Mouse (Mus musculus): ENCODE measurements at regions not wholly inside any gene's neighbourhood (a gene's known extent, or its start where the extent isn't known, plus 50 kb on each side); places are given as distances from the start of the nearest gene placed in this dataset.

GRCm38 (mm10) chr13:60417436-60418158 is 184.2 kb upstream of the Dapk1 start:
- TF ChIP-seq CTCF (IDR thresholded peaks at IDR 0.05; ENCODE audit: borderline replicate concordance, extremely low read depth, insufficient read depth, insufficient read length) (no peak), POLR2A (IDR thresholded peaks at IDR 0.05; ENCODE audit: borderline replicate concordance, extremely low read depth, insufficient read depth, insufficient read length, poor library complexity, severe bottlenecking) (no peak)
- DNase-seq (ENCODE audit: low read depth), result peak; percentile 34

GRCm38 (mm10) chr13:60420386-60420785 is 181.4 kb upstream of the Dapk1 start:
- peak; percentile 33 for DNase-seq (ENCODE audit: low read depth)
- TF ChIP-seq POLR2A (IDR thresholded peaks at IDR 0.05; ENCODE audit: borderline replicate concordance, extremely low read depth, insufficient read depth, insufficient read length, poor library complexity, severe bottlenecking), result no peak
- no peak for TF ChIP-seq CTCF (IDR thresholded peaks at IDR 0.05; ENCODE audit: borderline replicate concordance, extremely low read depth, insufficient read depth, insufficient read length)

GRCm38 (mm10) chr13:60420842-60421696 is 180.7 kb upstream of the Dapk1 start:
- no peak for TF ChIP-seq POLR2A (IDR thresholded peaks at IDR 0.05; ENCODE audit: borderline replicate concordance, extremely low read depth, insufficient read depth, insufficient read length, poor library complexity, severe bottlenecking)
- no peak for TF ChIP-seq CTCF (IDR thresholded peaks at IDR 0.05; ENCODE audit: borderline replicate concordance, extremely low read depth, insufficient read depth, insufficient read length)
- peak; percentile 35 for DNase-seq (ENCODE audit: low read depth)

GRCm38 (mm10) chr13:60424267-60424666 is 177.5 kb upstream of the Dapk1 start:
- no peak for DNase-seq (ENCODE audit: low read depth)
- TF ChIP-seq CTCF (IDR thresholded peaks at IDR 0.05; ENCODE audit: borderline replicate concordance, extremely low read depth, insufficient read depth, insufficient read length) (no peak), POLR2A (IDR thresholded peaks at IDR 0.05; ENCODE audit: borderline replicate concordance, extremely low read depth, insufficient read depth, insufficient read length, poor library complexity, severe bottlenecking) (no peak)

- no peak for TF ChIP-seq POLR2A (IDR thresholded peaks at IDR 0.05; ENCODE audit: borderline replicate concordance, extremely low read depth, insufficient read depth, insufficient read length, poor library complexity, severe bottlenecking)
- no peak for TF ChIP-seq CTCF (IDR thresholded peaks at IDR 0.05; ENCODE audit: borderline replicate concordance, extremely low read depth, insufficient read depth, insufficient read length)
- peak; percentile 18 for DNase-seq (ENCODE audit: low read depth)
Measured at GRCm38 (mm10) chr13:60425140-60425539, 176.6 kb upstream of the Dapk1 start.

- TF ChIP-seq POLR2A (IDR thresholded peaks at IDR 0.05; ENCODE audit: borderline replicate concordance, extremely low read depth, insufficient read depth, insufficient read length, poor library complexity, severe bottlenecking) (no peak), CTCF (IDR thresholded peaks at IDR 0.05; ENCODE audit: borderline replicate concordance, extremely low read depth, insufficient read depth, insufficient read length) (no peak)
- no peak for DNase-seq (ENCODE audit: low read depth)
Measured at GRCm38 (mm10) chr13:60425556-60425955, 176.2 kb upstream of the Dapk1 start.

- TF ChIP-seq POLR2A (IDR thresholded peaks at IDR 0.05; ENCODE audit: borderline replicate concordance, extremely low read depth, insufficient read depth, insufficient read length, poor library complexity, severe bottlenecking) (no peak), CTCF (IDR thresholded peaks at IDR 0.05; ENCODE audit: borderline replicate concordance, extremely low read depth, insufficient read depth, insufficient read length) (no peak)
- DNase-seq (ENCODE audit: low read depth), result no peak
Measured at GRCm38 (mm10) chr13:60426192-60426840, 175.4 kb upstream of the Dapk1 start.

GRCm38 (mm10) chr13:60427077-60427476 is 174.7 kb upstream of the Dapk1 start:
- no peak for DNase-seq (ENCODE audit: low read depth)
- TF ChIP-seq CTCF (IDR thresholded peaks at IDR 0.05; ENCODE audit: borderline replicate concordance, extremely low read depth, insufficient read depth, insufficient read length) (no peak), POLR2A (IDR thresholded peaks at IDR 0.05; ENCODE audit: borderline replicate concordance, extremely low read depth, insufficient read depth, insufficient read length, poor library complexity, severe bottlenecking) (no peak)

GRCm38 (mm10) chr13:60427755-60428385 is 173.9 kb upstream of the Dapk1 start:
- TF ChIP-seq CTCF (IDR thresholded peaks at IDR 0.05; ENCODE audit: borderline replicate concordance, extremely low read depth, insufficient read depth, insufficient read length) (no peak), POLR2A (IDR thresholded peaks at IDR 0.05; ENCODE audit: borderline replicate concordance, extremely low read depth, insufficient read depth, insufficient read length, poor library complexity, severe bottlenecking) (no peak)

GRCm38 (mm10) chr13:60429148-60429547 is 172.6 kb upstream of the Dapk1 start:
- DNase-seq (ENCODE audit: low read depth), result no peak
- TF ChIP-seq POLR2A (IDR thresholded peaks at IDR 0.05; ENCODE audit: borderline replicate concordance, extremely low read depth, insufficient read depth, insufficient read length, poor library complexity, severe bottlenecking), result no peak
- TF ChIP-seq CTCF (IDR thresholded peaks at IDR 0.05; ENCODE audit: borderline replicate concordance, extremely low read depth, insufficient read depth, insufficient read length), result no peak

More at GRCm38 (mm10) chr13:60427755-60428385, 173.9 kb upstream of the Dapk1 start:
- no peak for DNase-seq (ENCODE audit: low read depth)

- DNase-seq (ENCODE audit: low read depth), result no peak
- TF ChIP-seq POLR2A (IDR thresholded peaks at IDR 0.05; ENCODE audit: borderline replicate concordance, extremely low read depth, insufficient read depth, insufficient read length, poor library complexity, severe bottlenecking) (no peak), CTCF (IDR thresholded peaks at IDR 0.05; ENCODE audit: borderline replicate concordance, extremely low read depth, insufficient read depth, insufficient read length) (no peak)
Measured at GRCm38 (mm10) chr13:60431412-60431811, 170.3 kb upstream of the Dapk1 start.
